Mouse (Mus musculus) heart, embryonic 10.5 days (tissue): ENCODE measurements around the gene Bloc1s2. TPM values are rescaled to one million over a fixed set of nuclear protein-coding genes. Genes with fewer than 3 reads are reported as not detected.

Source experiments
- DNase-seq: peaks from one replicate; pipeline ENCODE4 v3.0.0-alpha.2; 2017; ENCODE audit warnings: low spot score
- H3K27ac ChIP-seq: fragments of 300-500 bp; sonication (generic); 2 replicates; pipeline ENCODE4 v1.5.1; 2016; ENCODE audit warnings: mild to moderate bottlenecking
- H3K27me3 ChIP-seq: fragments of 300-500 bp; sonication (generic); 2 replicates; pipeline ENCODE4 v1.6.1; 2016; ENCODE audit warnings: mild to moderate bottlenecking; ENCODE audit not compliant: poor library complexity, insufficient read depth, severe bottlenecking
- H3K36me3 ChIP-seq: fragments of 300-500 bp; sonication (generic); 2 replicates; pipeline ENCODE4 v1.6.1; 2016; ENCODE audit warnings: mild to moderate bottlenecking, moderate library complexity
- H3K4me1 ChIP-seq: fragments of 300-500 bp; sonication (generic); 2 replicates; pipeline ENCODE4 v1.6.1; 2016; ENCODE audit warnings: mild to moderate bottlenecking
- H3K4me3 ChIP-seq: fragments of 300-500 bp; sonication (generic); 2 replicates; pipeline ENCODE4 v1.5.1; 2016; ENCODE audit warnings: mild to moderate bottlenecking, moderate library complexity
- H3K9me3 ChIP-seq: fragments of 300-500 bp; sonication (generic); 2 replicates; pipeline ENCODE4 v1.6.1; 2016; ENCODE audit warnings: mild to moderate bottlenecking, moderate library complexity
- WGBS: fragments of 180-500 bp; shearing (Covaris S2); methylation state at CpG from one replicate; pipeline ENCODE4 v1.1.7; 2016; 5-methylcytosine and 5-hydroxymethylcytosine counted together
- polyA plus RNA-seq: library from polyadenylated mRNA; unstranded; fragments of >200 nt; fragmentation: Nextera tagmentation; extraction: Ambion mirVana; gene quantifications from 2 replicates; pipeline ENCODE4 v1.2.1, GENCODE M21; 2016

Bloc1s2 gene
- 69.0 and 91.3 TPM in 2 replicates for polyA plus RNA-seq

GRCm38 (mm10) chr19:44145702-44146567 lies at the start of gene Bloc1s2:
Bloc1s2 (minus strand) TSS chr19:44146446.
- peak within 1 kb of the TSS; percentile 65 for H3K4me3 ChIP-seq
- peaks cover 12% of the 10 kb centered on the region; the same call in 1 of the 2 replicates for H3K27me3 ChIP-seq
- DNase-seq, result peak; percentile 91
- 5% methylated on average over 46 of the region's 46 CpGs for WGBS
- H3K36me3 ChIP-seq, result peaks cover 35% of the 10 kb centered on the region
- H3K27ac ChIP-seq, result peak within 1 kb of the TSS; percentile 83
- no peaks in the 10 kb centered on the region for H3K9me3 ChIP-seq
- H3K4me1 ChIP-seq, result peaks cover 13% of the 10 kb centered on the region

GRCm38 (mm10) chr19:44195138-44195537 lies 48.9 kb upstream of the Bloc1s2 start:
- H3K36me3 ChIP-seq, result no peaks in the 10 kb centered on the region
- peaks cover 14% of the 10 kb centered on the region; the same call in 1 of the 2 replicates for H3K27me3 ChIP-seq
- DNase-seq, result no peak
- H3K4me1 ChIP-seq, result no peaks in the 10 kb centered on the region
- no peak overlapping the region for H3K4me3 ChIP-seq
- WGBS, result 18% methylated on average over 7 of the region's 7 CpGs
- no peaks in the 10 kb centered on the region for H3K9me3 ChIP-seq
- no peak overlapping the region for H3K27ac ChIP-seq

GRCm38 (mm10) chr19:44193906-44194305 lies 47.7 kb upstream of the Bloc1s2 start:
- H3K27me3 ChIP-seq, result peaks cover 14% of the 10 kb centered on the region; the same call in 1 of the 2 replicates
- no peaks in the 10 kb centered on the region for H3K36me3 ChIP-seq
- no peak overlapping the region for H3K4me3 ChIP-seq
- 77% methylated on average over 7 of the region's 7 CpGs for WGBS
- DNase-seq, result no peak
- no peaks in the 10 kb centered on the region for H3K9me3 ChIP-seq
- H3K4me1 ChIP-seq, result no peaks in the 10 kb centered on the region
- no peak overlapping the region for H3K27ac ChIP-seq

GRCm38 (mm10) chr19:44192342-44192741 lies 46.1 kb upstream of the Bloc1s2 start, which contains the start of gene Pkd2l1:
Pkd2l1 (minus strand) TSS chr19:44192442.
- WGBS, result 46% methylated on average over 3 of the region's 3 CpGs
- H3K4me3 ChIP-seq, result no peak within 1 kb of the TSS
- no peaks in the 10 kb centered on the region for H3K9me3 ChIP-seq
- H3K27me3 ChIP-seq, result peaks cover 14% of the 10 kb centered on the region; the same call in 1 of the 2 replicates
- DNase-seq, result no peak
- H3K36me3 ChIP-seq, result no peaks in the 10 kb centered on the region
- no peak within 1 kb of the TSS for H3K27ac ChIP-seq
- H3K4me1 ChIP-seq, result no peaks in the 10 kb centered on the region

DNA sequence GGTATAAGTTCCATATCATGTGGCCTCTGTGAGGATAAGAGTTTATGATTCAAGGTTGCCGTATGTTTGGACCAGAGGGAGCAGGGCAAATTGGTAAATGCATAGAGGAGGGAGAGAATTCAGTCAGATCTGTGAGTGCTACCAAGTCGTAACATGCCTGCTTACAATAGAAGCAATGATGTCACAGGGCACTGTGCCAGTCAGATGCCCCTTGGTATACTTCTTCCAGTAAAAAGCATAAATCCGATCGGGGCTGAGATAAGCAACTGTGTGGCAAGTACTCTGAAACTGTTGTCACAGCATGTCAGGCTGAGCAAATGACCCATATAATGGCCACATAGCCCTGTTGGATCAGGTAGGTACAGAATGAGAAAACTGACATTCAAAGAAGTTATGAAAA lies 42.8 kb upstream of the Bloc1s2 start:
- Histone ChIP-seq H3K27me3 (peaks cover 14% of the 10 kb centered on the region; the same call in 1 of the 2 replicates), H3K27ac (no peak overlapping the region), H3K9me3 (no peaks in the 10 kb centered on the region), H3K4me3 (no peak overlapping the region), H3K36me3 (no peaks in the 10 kb centered on the region), H3K4me1 (no peaks in the 10 kb centered on the region)
- WGBS, result 84% methylated on average over 4 of the region's 4 CpGs
- DNase-seq, result no peak

GRCm38 (mm10) chr19:44183968-44184367 lies 37.7 kb upstream of the Bloc1s2 start:
- H3K27me3 ChIP-seq, result no peaks in the 10 kb centered on the region
- H3K36me3 ChIP-seq, result no peaks in the 10 kb centered on the region
- H3K4me3 ChIP-seq, result no peak overlapping the region
- no peak overlapping the region for H3K27ac ChIP-seq
- H3K4me1 ChIP-seq, result no peaks in the 10 kb centered on the region
- peak; percentile 17 for DNase-seq
- H3K9me3 ChIP-seq, result no peaks in the 10 kb centered on the region
- 69% methylated on average over 3 of the region's 3 CpGs for WGBS

- no peaks in the 10 kb centered on the region for H3K4me1 ChIP-seq
- no peaks in the 10 kb centered on the region for H3K36me3 ChIP-seq
- 0 out of 2 replicates have a peak, but pooled peaks cover 3% of the 10 kb centered on the region for H3K9me3 ChIP-seq
- peak; percentile 33 for DNase-seq
- no peak overlapping the region for H3K27ac ChIP-seq
- no peak overlapping the region for H3K4me3 ChIP-seq
- no peaks in the 10 kb centered on the region for H3K27me3 ChIP-seq
- 88% methylated on average over 1 of the region's 1 CpGs for WGBS
Measured at GRCm38 (mm10) chr19:44180502-44180901, 34.3 kb upstream of the Bloc1s2 start.

DNA sequence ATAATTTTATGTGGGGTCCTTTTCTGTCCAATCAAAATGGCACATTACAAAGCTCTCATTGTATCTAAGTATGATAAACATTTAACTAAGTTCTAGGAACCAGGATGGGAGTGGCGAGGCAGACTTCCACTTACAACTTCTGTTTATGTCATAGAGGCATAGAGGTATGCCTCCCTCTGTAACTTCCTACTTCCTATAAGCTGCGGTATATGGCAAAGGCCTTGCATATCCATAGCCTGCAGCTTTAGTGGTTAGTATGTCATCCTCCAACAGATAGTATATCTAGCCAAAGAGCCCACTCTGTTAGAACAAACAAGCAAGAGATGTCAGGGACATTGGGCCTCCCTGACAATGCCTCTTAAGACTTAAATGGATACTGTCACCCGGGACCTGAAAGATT lies 30.5 kb upstream of the Bloc1s2 start:
- Histone ChIP-seq H3K4me1 (no peaks in the 10 kb centered on the region), H3K27me3 (no peaks in the 10 kb centered on the region), H3K4me3 (no peak overlapping the region), H3K36me3 (no peaks in the 10 kb centered on the region), H3K9me3 (peaks cover 7% of the 10 kb centered on the region; the same call in 1 of the 2 replicates), H3K27ac (no peak overlapping the region)
- 83% methylated on average over 3 of the region's 3 CpGs for WGBS
- peak; percentile 11 for DNase-seq

GRCm38 (mm10) chr19:44174835-44175234 lies 28.6 kb upstream of the Bloc1s2 start:
- Histone ChIP-seq H3K27ac (no peak overlapping the region), H3K4me3 (no peak overlapping the region), H3K9me3 (peaks cover 7% of the 10 kb centered on the region; the same call in 1 of the 2 replicates), H3K36me3 (no peaks in the 10 kb centered on the region), H3K27me3 (no peaks in the 10 kb centered on the region), H3K4me1 (no peaks in the 10 kb centered on the region)
- WGBS, result 63% methylated on average over 8 of the region's 8 CpGs
- peak; percentile 62 for DNase-seq

DNA sequence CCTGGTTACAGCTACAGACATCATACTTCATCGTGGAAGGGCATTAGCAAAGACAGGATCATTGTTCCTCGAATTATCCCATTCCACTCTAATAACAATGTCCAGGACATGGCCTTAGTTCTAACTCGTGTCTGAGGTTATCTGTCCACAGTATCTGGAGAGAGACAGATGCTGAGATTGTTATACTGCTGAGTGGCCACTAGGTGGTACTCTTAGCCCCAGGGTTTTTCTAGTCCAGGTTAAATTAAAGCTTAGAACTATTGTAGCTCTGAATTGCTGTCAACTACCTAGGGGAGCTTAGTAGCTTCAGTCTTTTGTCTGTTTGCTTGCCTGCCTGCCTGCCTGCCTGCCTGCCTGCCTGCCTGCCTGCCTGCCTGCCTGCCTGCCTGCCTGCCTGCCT lies 15.3 kb upstream of the Bloc1s2 start:
- 14% methylated on average over 3 of the region's 3 CpGs for WGBS
- Histone ChIP-seq H3K4me1 (no peaks in the 10 kb centered on the region), H3K27me3 (peaks cover 11% of the 10 kb centered on the region; the same call in 1 of the 2 replicates), H3K27ac (no peak overlapping the region), H3K9me3 (no peaks in the 10 kb centered on the region), H3K36me3 (no peaks in the 10 kb centered on the region), H3K4me3 (no peak overlapping the region)
- peak; percentile 50 for DNase-seq

GRCm38 (mm10) chr19:44159386-44159785 lies 13.1 kb upstream of the Bloc1s2 start:
- Histone ChIP-seq H3K36me3 (no peaks in the 10 kb centered on the region), H3K4me1 (no peaks in the 10 kb centered on the region)
- 72% methylated on average over 3 of the region's 3 CpGs for WGBS

DNA sequence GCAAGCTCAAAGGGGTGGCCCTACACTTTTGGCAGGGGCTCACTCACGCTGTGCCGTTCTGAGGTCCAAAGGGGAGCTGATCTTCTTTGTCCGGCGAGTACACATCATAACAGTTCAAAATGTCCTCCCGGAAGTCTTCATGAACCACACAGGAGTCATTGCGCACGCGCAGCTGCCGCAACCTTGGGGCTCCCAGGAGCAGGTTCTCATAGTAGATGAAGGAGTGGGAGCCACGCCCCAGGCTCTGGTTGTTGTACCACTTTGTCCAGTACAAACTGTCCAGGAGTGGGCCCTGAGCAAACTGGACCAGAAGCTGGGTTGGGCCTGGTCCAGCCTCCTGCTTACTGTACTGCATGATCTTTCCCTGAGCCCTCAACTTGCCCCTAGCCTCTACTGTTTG lies 10.8 kb upstream of the Bloc1s2 start:
- peaks cover 37% of the 10 kb centered on the region for H3K27me3 ChIP-seq
- H3K4me1 ChIP-seq, result no peaks in the 10 kb centered on the region
- DNase-seq, result peak; percentile 50
- 86% methylated on average over 10 of the region's 10 CpGs for WGBS
- H3K9me3 ChIP-seq, result no peaks in the 10 kb centered on the region
- H3K4me3 ChIP-seq, result no peak overlapping the region
- H3K36me3 ChIP-seq, result no peaks in the 10 kb centered on the region
- H3K27ac ChIP-seq, result no peak overlapping the region

More at GRCm38 (mm10) chr19:44159386-44159785, 13.1 kb upstream of the Bloc1s2 start:
- DNase-seq, result peak; percentile 52
- H3K27me3 ChIP-seq, result peaks cover 26% of the 10 kb centered on the region
- no peaks in the 10 kb centered on the region for H3K9me3 ChIP-seq
- no peak overlapping the region for H3K27ac ChIP-seq
- no peak overlapping the region for H3K4me3 ChIP-seq

DNA sequence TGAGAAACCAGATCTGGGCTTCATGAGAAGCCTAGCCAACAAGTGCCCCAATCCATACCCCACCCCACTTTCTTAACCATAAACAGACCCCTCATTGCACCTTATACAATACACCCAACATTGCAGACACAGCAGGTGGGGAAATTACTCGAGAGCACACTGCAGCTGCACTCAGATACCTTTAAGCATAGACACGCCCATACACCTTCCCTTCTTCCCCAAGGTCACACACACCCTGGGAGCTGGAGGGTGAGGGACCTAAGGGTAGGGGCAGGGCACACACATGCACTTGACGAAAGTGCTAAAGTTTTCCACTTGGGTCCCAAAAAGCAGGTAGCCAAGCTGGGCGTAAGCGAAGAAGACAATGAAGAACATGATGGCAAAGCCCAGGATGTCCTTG lies 7.5 kb upstream of the Bloc1s2 start:
- Histone ChIP-seq H3K4me3 (no peak overlapping the region), H3K27ac (no peak overlapping the region), H3K9me3 (no peaks in the 10 kb centered on the region), H3K4me1 (no peaks in the 10 kb centered on the region), H3K27me3 (peaks cover 46% of the 10 kb centered on the region), H3K36me3 (no peaks in the 10 kb centered on the region)
- 75% methylated on average over 5 of the region's 5 CpGs for WGBS
- DNase-seq, result no peak
